Mouse (Mus musculus) thymus, adult 2 months (tissue): ENCODE measurements around the gene Cmc1.

Source experiments
- CTCF ChIP-seq: fragments of 200-500 bp; IDR thresholded peaks from 2 replicates; pipeline ENCODE4 v1.5.1; 2012; ENCODE audit warnings: mild to moderate bottlenecking, control low read depth, low read length, moderate library complexity, borderline replicate concordance; ENCODE audit not compliant: control insufficient read depth, poor library complexity, insufficient read depth; ENCODE audit errors: extremely low read depth
- POLR2A ChIP-seq: fragments of 200-500 bp; IDR thresholded peaks from 2 replicates; pipeline ENCODE4 v1.6.1; 2012; ENCODE audit warnings: mild to moderate bottlenecking, low read length, control low read depth, moderate library complexity; ENCODE audit not compliant: control insufficient read depth, poor library complexity, insufficient read depth; ENCODE audit errors: extremely low read depth

DNA sequence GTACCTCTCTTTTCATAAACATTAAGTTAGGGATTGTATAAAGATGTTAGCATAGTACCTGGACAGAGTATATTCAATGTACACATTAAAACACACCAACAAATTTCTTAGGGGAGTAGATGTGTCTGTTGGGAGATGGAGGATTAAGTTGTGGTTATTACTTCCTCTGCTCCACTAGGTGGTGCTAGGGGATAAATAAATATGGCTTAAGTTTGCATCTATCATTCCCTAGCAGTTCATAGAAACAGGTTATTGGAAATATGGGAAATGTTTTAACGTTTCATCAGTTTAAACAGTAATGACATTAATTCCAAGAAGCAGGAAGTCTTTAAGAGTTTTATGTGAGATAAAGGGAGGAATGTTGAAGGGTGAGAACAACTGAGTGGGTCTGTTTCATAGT lies 96.7 kb downstream of the Cmc1 start:
- TF ChIP-seq POLR2A (no peak), CTCF (no peak)
